Mouse (Mus musculus) lung, postnatal 0 days (tissue): ENCODE data around the gene Tmem51. TPM values are rescaled to one million over a fixed set of nuclear protein-coding genes. Genes with fewer than 3 reads are reported as not detected.
A peak's percentile ranks its signal among the peaks of the same experiment; 100 is the strongest.

Experiments
- ATAC-seq: fragments of 200-750 bp; cut with Nextera tagmentation; 2 replicates; pipeline ENCODE4 v1.8.0; 2017; ENCODE audit warnings: moderate library complexity
- DNase-seq: peaks from one replicate; pipeline ENCODE4 v3.0.0-alpha.2; 2016; ENCODE audit warnings: low spot score
- H3K27ac ChIP-seq: fragments of 300-500 bp; sonication (generic); 2 replicates; pipeline ENCODE4 v1.5.1; 2014; ENCODE audit warnings: antibody characterized with exemption, mild to moderate bottlenecking, low read length, mixed read lengths
- H3K27me3 ChIP-seq: fragments of 300-500 bp; sonication (generic); replicated peaks from 2 replicates; pipeline ENCODE4 v1.6.1; 2014; ENCODE audit warnings: low read length, mixed read lengths; ENCODE audit not compliant: insufficient read depth
- H3K36me3 ChIP-seq: fragments of 300-500 bp; sonication (generic); 2 replicates; pipeline ENCODE4 v1.6.1; 2014; ENCODE audit warnings: low read length, mixed read lengths; ENCODE audit not compliant: insufficient read depth
- H3K4me1 ChIP-seq: fragments of 300-500 bp; sonication (generic); 2 replicates; pipeline ENCODE4 v1.6.1; 2014; ENCODE audit warnings: antibody characterized with exemption, low read depth, low read length, mixed read lengths; ENCODE audit not compliant: insufficient read depth
- H3K4me2 ChIP-seq: fragments of 300-500 bp; sonication (generic); replicated peaks from 2 replicates; pipeline ENCODE4 v1.6.1; 2014; ENCODE audit warnings: low read depth, mild to moderate bottlenecking, low read length, moderate library complexity, mixed read lengths
- H3K4me3 ChIP-seq: fragments of 300-500 bp; sonication (generic); 2 replicates; pipeline ENCODE4 v1.5.1; 2014; ENCODE audit warnings: low read depth, low read length
- H3K9ac ChIP-seq: fragments of 300-500 bp; sonication (generic); replicated peaks from 2 replicates; pipeline ENCODE4 v1.6.1; 2014; ENCODE audit warnings: low read depth, mild to moderate bottlenecking
- H3K9me3 ChIP-seq: fragments of 300-500 bp; sonication (generic); 2 replicates; pipeline ENCODE4 v1.6.1; 2016; ENCODE audit warnings: low read length, mixed read lengths
- CTCF ChIP-seq: IDR thresholded peaks from 2 replicates; pipeline ENCODE4 v1.5.1; 2016; ENCODE audit warnings: antibody characterized with exemption, mild to moderate bottlenecking
- EP300 ChIP-seq: IDR thresholded peaks from 2 replicates; pipeline ENCODE4 v1.6.1; 2016; ENCODE audit warnings: antibody characterized with exemption, mild to moderate bottlenecking, control low read depth
- WGBS: fragments of 180-500 bp; shearing (Covaris S2); extraction: QIAGEN DNeasy Blood & Tissue Kit; methylation state at CpG from one replicate; pipeline ENCODE4 v1.1.7; 2014; 5-methylcytosine and 5-hydroxymethylcytosine counted together
- polyA plus RNA-seq: library from polyadenylated mRNA; unstranded; fragments of >200 nt; fragmentation: Nextera tagmentation; extraction: Ambion mirVana; gene quantifications from 2 replicates; pipeline ENCODE4 v1.2.1, GENCODE M21; 2015

Tmem51 gene
- polyA plus RNA-seq, 1 experiment from 2014 or later = 18.9 TPM

- Histone ChIP-seq H3K27me3 (no peaks in the 10 kb centered on the region), H3K4me2 (no peak overlapping the region), H3K4me1 (no peaks in the 10 kb centered on the region), H3K9me3 (no peaks in the 10 kb centered on the region), H3K27ac (no peak overlapping the region), H3K9ac (no peak overlapping the region), H3K4me3 (no peak overlapping the region), H3K36me3 (no peaks in the 10 kb centered on the region)
- no peak for TF ChIP-seq CTCF
- no peak for TF ChIP-seq EP300
- no peak for ATAC-seq
- WGBS = 73% methylated on average over 14 of the region's 14 CpGs
- DNase-seq = no peak
Measured at GRCm38 (mm10) chr4:142045595-142046163, 38.4 kb downstream of the Tmem51 start.

- no peaks in the 10 kb centered on the region for H3K36me3 ChIP-seq
- no peak overlapping the region for H3K4me2 ChIP-seq
- 50% methylated on average over 12 of the region's 12 CpGs for WGBS
- H3K4me3 ChIP-seq = no peak overlapping the region
- ATAC-seq (peak; percentile 37), DNase-seq (peak; percentile 20)
- H3K4me1 ChIP-seq = no peaks in the 10 kb centered on the region
- H3K9ac ChIP-seq = no peak overlapping the region
- H3K27me3 ChIP-seq = no peaks in the 10 kb centered on the region
- TF ChIP-seq CTCF = no peak
- no peak for TF ChIP-seq EP300
- no peaks in the 10 kb centered on the region for H3K9me3 ChIP-seq
- no peak overlapping the region for H3K27ac ChIP-seq
Measured at GRCm38 (mm10) chr4:142044452-142044851, 39.7 kb downstream of the Tmem51 start.

- TF ChIP-seq CTCF = no peak
- no peak for TF ChIP-seq EP300
- 79% methylated on average over 9 of the region's 9 CpGs for WGBS
- DNase-seq (no peak), ATAC-seq (no peak)
- no peaks in the 10 kb centered on the region for H3K9me3 ChIP-seq
- H3K4me2 ChIP-seq = no peak overlapping the region
- H3K4me3 ChIP-seq = no peak overlapping the region
- H3K27me3 ChIP-seq = no peaks in the 10 kb centered on the region
- H3K36me3 ChIP-seq = no peaks in the 10 kb centered on the region
- H3K9ac ChIP-seq = no peak overlapping the region
- H3K27ac ChIP-seq = no peak overlapping the region
- H3K4me1 ChIP-seq = no peaks in the 10 kb centered on the region
Measured at GRCm38 (mm10) chr4:142039662-142040353, 44.3 kb downstream of the Tmem51 start.

GRCm38 (mm10) chr4:142037897-142038296 lies 46.2 kb downstream of the Tmem51 start:
- WGBS = 70% methylated on average over 4 of the region's 4 CpGs
- no peak for ATAC-seq
- TF ChIP-seq EP300 (no peak), CTCF (no peak)
- no peak overlapping the region for H3K4me3 ChIP-seq
- no peaks in the 10 kb centered on the region for H3K36me3 ChIP-seq
- no peaks in the 10 kb centered on the region for H3K27me3 ChIP-seq
- no peaks in the 10 kb centered on the region for H3K4me1 ChIP-seq
- no peaks in the 10 kb centered on the region for H3K9me3 ChIP-seq
- no peak for DNase-seq
- H3K4me2 ChIP-seq = no peak overlapping the region
- H3K9ac ChIP-seq = no peak overlapping the region
- H3K27ac ChIP-seq = no peak overlapping the region

GRCm38 (mm10) chr4:142028533-142028932 lies 55.6 kb downstream of the Tmem51 start:
- H3K9ac ChIP-seq = no peak overlapping the region
- WGBS = 40% methylated on average over 13 of the region's 13 CpGs
- no peak overlapping the region for H3K27ac ChIP-seq
- no peaks in the 10 kb centered on the region for H3K27me3 ChIP-seq
- ATAC-seq = no peak
- DNase-seq = no peak
- TF ChIP-seq EP300 = no peak
- no peaks in the 10 kb centered on the region for H3K4me1 ChIP-seq
- no peak overlapping the region for H3K4me2 ChIP-seq
- no peaks in the 10 kb centered on the region for H3K36me3 ChIP-seq
- no peaks in the 10 kb centered on the region for H3K9me3 ChIP-seq
- no peak overlapping the region for H3K4me3 ChIP-seq

GRCm38 (mm10) chr4:142026965-142027364 lies 57.1 kb downstream of the Tmem51 start:
- 68% methylated on average over 2 of the region's 2 CpGs for WGBS
- no peak overlapping the region for H3K27ac ChIP-seq
- H3K4me3 ChIP-seq = no peak overlapping the region
- ATAC-seq (no peak), DNase-seq (no peak)
- no peak overlapping the region for H3K4me2 ChIP-seq
- H3K36me3 ChIP-seq = no peaks in the 10 kb centered on the region
- TF ChIP-seq EP300 (no peak), CTCF (no peak)
- no peaks in the 10 kb centered on the region for H3K9me3 ChIP-seq
- H3K27me3 ChIP-seq = no peaks in the 10 kb centered on the region
- H3K4me1 ChIP-seq = no peaks in the 10 kb centered on the region
- no peak overlapping the region for H3K9ac ChIP-seq
